Mouse (Mus musculus) megakaryocyte progenitor cell, adult 5-6 weeks (primary cell): ENCODE data around the gene Gpr18. TPM values are rescaled to one million over a fixed set of nuclear protein-coding genes. Genes with fewer than 3 reads are reported as not detected.
A peak's percentile ranks its signal among the peaks of the same experiment; 100 is the strongest.

ENCODE experiments used
- ATAC-seq: replicated peaks from 2 replicates; pipeline ENCODE4 v1.8.0; 2016; ENCODE audit warnings: mild to moderate bottlenecking, moderate TSS enrichment, inconsistent platforms; ENCODE audit not compliant: poor library complexity
- total RNA-seq, 2 experiments: library from RNA; stranded (forward) in 1 of 2; stranded (reverse) in 1 of 2; fragments of 157-497, 149-512 nt in 1 of 2; fragments of 200-1000 nt in 1 of 2; gene quantifications; 2 replicates each; pipeline versions ENCODE4 v1.2.3 to v1.2.4; 2015 to 2017

Gene Gpr18
- total RNA-seq (2015) (0.68 and 2.1 TPM in 2 replicates), total RNA-seq (2017) (0.34 and 1.9 TPM in 2 replicates)

GRCm38 (mm10) chr14:121915621-121916020, at the start of gene Gpr18:
Gene Gpr18, minus strand, starts transcription at chr14:121915781.
- peak; percentile 69 for ATAC-seq

GRCm38 (mm10) chr14:121964990-121965389, 49.4 kb upstream of the Gpr18 start, which contains the start of gene Gpr183:
Gene Gpr183, minus strand, starts transcription at chr14:121965195.
- peak; percentile 32; the same call in 1 of the 2 replicates for ATAC-seq

GRCm38 (mm10) chr14:121963942-121964335, 48.4 kb upstream of the Gpr18 start:
- peak; percentile 9 for ATAC-seq

- ATAC-seq: peak; percentile 33
Observed at GRCm38 (mm10) chr14:121963251-121963941, 47.8 kb upstream of the Gpr18 start.

GRCm38 (mm10) chr14:121962128-121962890, 46.7 kb upstream of the Gpr18 start:
- no peak for ATAC-seq

- ATAC-seq: peak; percentile 15; the same call in 1 of the 2 replicates
Observed at GRCm38 (mm10) chr14:121961496-121962127, 46.0 kb upstream of the Gpr18 start.

GRCm38 (mm10) chr14:121960997-121961396, 45.4 kb upstream of the Gpr18 start:
- ATAC-seq: no peak

- ATAC-seq: no peak
Observed at GRCm38 (mm10) chr14:121960531-121960930, 45.0 kb upstream of the Gpr18 start.

- ATAC-seq: no peak
Observed at GRCm38 (mm10) chr14:121960031-121960430, 44.5 kb upstream of the Gpr18 start.

GRCm38 (mm10) chr14:121959538-121959980, 44.0 kb upstream of the Gpr18 start:
- no peak for ATAC-seq

GRCm38 (mm10) chr14:121958751-121959537, 43.4 kb upstream of the Gpr18 start:
- ATAC-seq: peak; percentile 59

GRCm38 (mm10) chr14:121958041-121958750, 42.6 kb upstream of the Gpr18 start:
- no peak for ATAC-seq

GRCm38 (mm10) chr14:121957176-121957871, 41.7 kb upstream of the Gpr18 start:
- ATAC-seq: 0 out of 2 replicates have a peak, but pooled peaks have one; percentile 18

- ATAC-seq: no peak
Observed at GRCm38 (mm10) chr14:121956291-121956690, 40.7 kb upstream of the Gpr18 start.

GRCm38 (mm10) chr14:121955176-121955795, 39.7 kb upstream of the Gpr18 start:
- no peak for ATAC-seq

GRCm38 (mm10) chr14:121954608-121955007, 39.0 kb upstream of the Gpr18 start:
- no peak for ATAC-seq

GRCm38 (mm10) chr14:121954129-121954528, 38.5 kb upstream of the Gpr18 start:
- ATAC-seq: no peak

GRCm38 (mm10) chr14:121952046-121952400, 36.4 kb upstream of the Gpr18 start:
- ATAC-seq: no peak
